Mouse (Mus musculus) E14TG2a.4 (cell line): ENCODE measurements at regions not wholly inside any gene's neighbourhood (a gene's known extent, or its start where the extent isn't known, plus 50 kb on each side); places are given as distances from the start of the nearest gene placed in this dataset.

Source experiments
- CTCF ChIP-seq: conservative IDR thresholded peaks from 2 replicates; pipeline ENCODE4 v1.5.1; 2014; ENCODE audit warnings: low read length
- NANOG ChIP-seq: IDR thresholded peaks from 2 replicates; pipeline ENCODE4 v1.6.1; 2014; ENCODE audit warnings: borderline replicate concordance, low read length, mixed read lengths
- POU5F1 ChIP-seq: IDR thresholded peaks from 2 replicates; pipeline ENCODE4 v1.6.1; 2014; ENCODE audit warnings: low read length, borderline replicate concordance

DNA sequence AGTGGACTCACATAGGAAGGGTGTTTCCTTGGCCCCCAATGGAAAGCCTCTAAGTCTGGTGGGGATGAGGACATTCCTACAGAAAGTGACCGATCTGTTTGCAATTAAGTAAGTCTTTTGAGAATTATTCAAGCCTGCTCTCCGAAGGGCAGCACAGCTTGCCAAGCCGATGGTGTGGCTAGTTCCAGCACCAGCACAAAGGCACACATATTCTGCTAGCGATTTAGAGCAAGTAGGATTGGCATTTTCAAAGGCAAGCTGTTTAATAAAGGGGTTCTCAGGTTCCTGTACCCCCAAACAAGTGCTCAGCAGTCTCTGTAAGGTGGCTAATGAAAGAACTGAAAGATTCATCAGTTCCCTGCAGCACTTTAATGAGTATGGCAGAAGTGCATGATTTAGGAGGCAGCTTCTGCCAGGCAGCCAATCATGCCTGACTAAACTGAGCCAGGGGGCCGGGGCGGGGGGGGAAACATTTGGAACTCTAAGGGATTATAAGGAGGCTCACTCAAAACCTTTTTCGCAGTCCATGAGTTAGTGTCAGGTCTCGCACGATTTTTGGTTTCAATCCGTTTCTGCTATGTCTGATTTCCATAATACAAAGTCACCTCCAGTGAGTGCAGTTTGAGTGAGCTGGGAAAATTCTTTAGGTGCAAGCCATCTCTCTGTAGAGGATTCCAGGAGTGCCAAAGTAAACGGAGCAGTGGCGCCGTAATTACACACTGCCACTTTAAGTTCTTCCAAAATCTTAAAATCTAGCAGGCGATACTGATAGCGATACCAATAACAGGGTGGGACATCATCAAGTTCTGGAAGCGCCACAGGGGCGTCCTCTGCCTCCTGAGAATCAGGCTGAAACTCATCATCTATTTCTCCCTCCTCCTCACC lies 609.8 kb upstream of the Vrk2 start:
- TF ChIP-seq CTCF (no peak), NANOG (no peak), POU5F1 (no peak)
